8 mouse cellular contexts compared by ENCODE assay signal in the genomic region with DNA sequence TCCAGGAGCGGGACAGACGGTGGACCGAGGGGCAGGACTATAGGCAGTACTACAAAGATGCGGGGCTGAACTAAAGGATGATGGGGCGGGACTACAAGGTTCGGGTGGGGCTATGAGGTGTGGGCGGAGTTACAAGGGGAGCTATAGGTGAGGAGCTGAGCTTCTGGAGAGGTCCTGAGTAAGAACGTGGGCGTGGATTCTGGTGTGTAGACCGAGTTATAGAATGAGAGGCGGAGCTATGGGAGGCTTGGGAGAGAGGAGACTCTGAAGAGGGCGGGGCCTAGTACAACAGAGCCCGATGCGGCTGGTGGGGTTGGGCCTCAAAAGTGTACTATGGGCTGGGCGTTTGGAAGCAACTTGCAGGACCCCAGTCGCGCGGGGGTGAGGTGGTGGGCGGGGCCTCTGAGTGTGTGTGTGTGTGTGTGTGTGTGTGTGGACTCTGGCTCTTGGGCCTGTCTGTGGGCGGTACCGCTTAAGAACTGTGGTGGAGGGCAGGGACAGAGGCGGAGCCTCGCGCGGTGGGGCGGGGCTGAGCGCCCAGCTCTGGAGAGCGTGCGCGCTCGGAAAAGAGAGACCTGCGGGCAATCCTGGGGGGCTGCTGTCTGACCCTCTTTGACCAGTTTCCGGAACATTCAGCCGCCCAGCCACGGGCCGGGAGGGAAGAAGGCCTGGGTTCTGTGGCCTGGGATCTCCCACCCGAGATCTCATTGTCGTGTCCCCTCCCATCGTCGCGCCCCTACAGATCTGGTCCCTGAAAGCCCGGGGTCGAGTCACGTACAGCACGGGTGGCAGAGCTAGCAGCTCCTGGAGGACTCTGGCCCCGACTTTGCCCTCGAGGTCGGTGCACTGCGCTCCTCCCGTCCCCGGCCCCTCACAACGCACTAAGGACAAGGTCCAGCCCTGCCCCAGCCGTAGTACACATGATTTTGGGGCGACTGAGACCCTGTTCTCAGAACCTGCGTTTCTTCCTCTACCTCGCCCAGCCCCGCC. TPM values are rescaled to one million over a fixed set of nuclear protein-coding genes. Genes with fewer than 3 reads are reported as not detected.
DNase-seq lines count a peak whose midpoint lies in the region; ATAC-seq lines count a peak whose summit lies in the region.

No protein-coding gene starts in this region.

- H3K27ac ChIP-seq in hindbrain, embryonic 11.5 days (ENCODE audit: low read depth, low read length), result peak overlapping the region; percentile 1; the same call in 1 of the 2 replicates

- peak overlapping the region; percentile 57 for H3K4me2 ChIP-seq in hindbrain, embryonic 11.5 days (replicated peaks; ENCODE audit: low read depth, low read length)

- H3K4me1 ChIP-seq in hindbrain, embryonic 11.5 days (replicated peaks; ENCODE audit: control insufficient read depth, insufficient read depth, low read length), result peaks cover 16% of the 10 kb centered on the region

- peak; percentile 47 for ATAC-seq in frontal cortex, adult (ENCODE audit: low TSS enrichment)
- peak; percentile 83 for ATAC-seq in hindbrain, embryonic 11.5 days (ENCODE audit: low FRiP score)

- no peaks in the 10 kb centered on the region for H3K9me3 ChIP-seq in hindbrain, embryonic 11.5 days (ENCODE audit: control insufficient read depth, low read length)

- peak overlapping the region; percentile 43 for H3K9ac ChIP-seq in hindbrain, embryonic 11.5 days (ENCODE audit: low read depth, low read length)

- H3K4me3 ChIP-seq in hindbrain, embryonic 11.5 days (ENCODE audit: low read depth, low read length), result peak overlapping the region; percentile 40

- WGBS in hindbrain, embryonic 11.5 days, result under 1% methylated on average over 50 of the region's 57 CpGs

- H3K27me3 ChIP-seq in hindbrain, embryonic 11.5 days (ENCODE audit: control insufficient read depth, insufficient read depth, low read length), result peaks cover 28% of the 10 kb centered on the region

- H3K36me3 ChIP-seq in hindbrain, embryonic 11.5 days (ENCODE audit: control insufficient read depth, insufficient read depth, low read length), result no peaks in the 10 kb centered on the region

- DNase-seq in Muller cell, postnatal 12 days (ENCODE audit: inconsistent ontology term), result peak; percentile 94
- peak; percentile 87 for DNase-seq in cerebellum, adult 9-10 months
- peak; percentile 88 for DNase-seq in hindbrain, embryonic 11.5 days (ENCODE audit: low spot score)
- peak; percentile 84 to 89 for DNase-seq in layer of hippocampus, postnatal 10 days (ENCODE audit: low spot score in 2 of 2)
- peak; percentile 94 for DNase-seq in lung, postnatal 10 days
- DNase-seq in retina, adult 2 months (ENCODE audit: low read depth, low spot score), result peak; percentile 85
- DNase-seq in thymus, postnatal 36 days, result peak; percentile 79 to 85

RNA-seq across cellular contexts. Expression of a gene that starts 7.5 kb away (rescaled TPM):
- polyA plus RNA-seq in hindbrain, embryonic 11.5 days (2014; fragmentation: Nextera tagmentation; extraction: Ambion mirVana), result 11.2 and 12.3 TPM in 2 replicates
- 100 to 1,000 TPM; 179 to 186 TPM for total RNA-seq in layer of hippocampus, postnatal 10 days (2021)

RNA-seq across cellular contexts. Expression of a gene that starts 10.9 kb away (rescaled TPM):
- 0.08 TPM in 1 of 2 replicates, not detected in the other for polyA plus RNA-seq in hindbrain, embryonic 11.5 days (2014; fragmentation: Nextera tagmentation; extraction: Ambion mirVana)
- under 1 TPM; 0.30 to 0.38 TPM for total RNA-seq in layer of hippocampus, postnatal 10 days (2021)

RNA-seq across cellular contexts. Expression of a gene that starts 20.9 kb away (rescaled TPM):
- 31.5 and 36.5 TPM in 2 replicates for polyA plus RNA-seq in hindbrain, embryonic 11.5 days (2014; fragmentation: Nextera tagmentation; extraction: Ambion mirVana)
- total RNA-seq in layer of hippocampus, postnatal 10 days (2021), result 100 to 1,000 TPM; 170 to 174 TPM

RNA-seq across cellular contexts. Expression of a gene that starts 36.6 kb away (rescaled TPM):
- 38.7 and 40.6 TPM in 2 replicates for polyA plus RNA-seq in hindbrain, embryonic 11.5 days (2014; fragmentation: Nextera tagmentation; extraction: Ambion mirVana)
- total RNA-seq in layer of hippocampus, postnatal 10 days (2021), result 10 to 100 TPM; 45.3 to 49.9 TPM

RNA-seq across cellular contexts. Expression of a gene that starts 42.1 kb away (rescaled TPM):
- polyA plus RNA-seq in hindbrain, embryonic 11.5 days (2014; fragmentation: Nextera tagmentation; extraction: Ambion mirVana), result 9.9 and 10.3 TPM in 2 replicates
- 10 to 100 TPM; 15.7 to 18.1 TPM for total RNA-seq in layer of hippocampus, postnatal 10 days (2021)

Comparison
In these comparisons a context has a peak if more than half of its experiments do, and no peak if none do; other contexts are left out.
1. Peak in every context shown above with its lines: DNase-seq, ATAC-seq, H3K4me3 ChIP-seq and H3K27ac ChIP-seq.